Mouse (Mus musculus) heart, adult 2 months (tissue): ENCODE results near the gene Ttll3. TPM values are rescaled to one million over a fixed set of nuclear protein-coding genes. Genes with fewer than 3 reads are reported as not detected.

Experiments
- DNase-seq, 2 experiments: peaks; one replicate each; pipeline ENCODE4 v3.0.0; 2021
- H3K27ac ChIP-seq: fragments of 200-600 bp; 2 replicates; pipeline ENCODE4 v1.8.1; 2022
- H3K27me3 ChIP-seq: fragments of 200-500 bp; 2 replicates; pipeline ENCODE4 v1.6.1; 2012; ENCODE audit warnings: mild to moderate bottlenecking, low read length, inconsistent platforms, mixed read lengths; ENCODE audit not compliant: control insufficient read depth, insufficient read depth
- H3K36me3 ChIP-seq: fragments of 200-500 bp; 2 replicates; pipeline ENCODE4 v1.6.1; 2012; ENCODE audit warnings: low read length, inconsistent platforms; ENCODE audit not compliant: control insufficient read depth, insufficient read depth
- H3K4me1 ChIP-seq: fragments of 200-500 bp; 2 replicates; pipeline ENCODE4 v1.6.1; 2011; ENCODE audit warnings: low read length; ENCODE audit not compliant: control insufficient read depth, insufficient read depth
- H3K4me3 ChIP-seq: fragments of 200-600 bp; 2 replicates; pipeline ENCODE4 v1.8.1; 2022
- H3K79me2 ChIP-seq: fragments of 200-500 bp; replicated peaks from 2 replicates; pipeline ENCODE4 v1.6.1; 2012; ENCODE audit warnings: mild to moderate bottlenecking, inconsistent platforms, low read length, moderate library complexity, mixed read lengths; ENCODE audit not compliant: control insufficient read depth, insufficient read depth
- H3K9ac ChIP-seq: fragments of 200-500 bp; 2 replicates; pipeline ENCODE4 v1.6.1; 2012; ENCODE audit warnings: low read depth, mild to moderate bottlenecking, control low read depth, inconsistent platforms, low read length, mixed read lengths
- CTCF ChIP-seq: fragments of 200-600 bp; IDR thresholded peaks from 2 replicates; pipeline ENCODE4 v1.8.1; 2022; ENCODE audit warnings: antibody characterized with exemption, mild to moderate bottlenecking, moderate library complexity
- EP300 ChIP-seq: fragments of 200-500 bp; IDR thresholded peaks from 2 replicates; pipeline ENCODE4 v1.6.1; 2011; ENCODE audit warnings: low read depth, low read length, control low read depth; ENCODE audit not compliant: insufficient read depth
- POLR2A ChIP-seq: fragments of 200-500 bp; IDR thresholded peaks from 2 replicates; pipeline ENCODE4 v1.6.1; 2011; ENCODE audit warnings: mild to moderate bottlenecking, low read depth, low read length, control low read depth; ENCODE audit not compliant: insufficient read depth
- WGBS: fragments of 180-500 bp; shearing (Covaris S2); methylation state at CpG from one replicate; pipeline ENCODE4 v1.1.7; 2018; 5-methylcytosine and 5-hydroxymethylcytosine counted together
- intact Hi-C: fragments of 180-260 bp; cut with DNase I; formaldehyde crosslinking; loops from one replicate; pipeline ENCODE4 v1.15.1; 2025
- microRNA-seq, 2 experiments: library from miRNA; unstranded; fragments of <30 nt; microRNA quantifications; one replicate each; pipeline ENCODE4 v1.2.0; 2021
- polyA plus RNA-seq: library from polyadenylated mRNA; depleted of rRNA; stranded (reverse); fragments of >200 nt; gene quantifications from 2 replicates; pipeline ENCODE4 v1.2.3, GENCODE M21; 2012; rRNA removed
- total RNA-seq, 2 experiments: library from RNA; stranded (reverse); gene quantifications; 2 replicates each; pipeline ENCODE4 v1.2.3; 2021

Gene Ttll3
- total and polyA plus RNA-seq, 3 experiments = 0.97 to 4.8 (median 1.5) TPM

- Histone ChIP-seq H3K36me3 (no peaks in the 10 kb centered on the region), H3K27me3 (no peaks in the 10 kb centered on the region), H3K79me2 (no peaks in the 10 kb centered on the region), H3K4me3 (no peak overlapping the region), H3K4me1 (peaks cover 3% of the 10 kb centered on the region), H3K9ac (no peak overlapping the region), H3K27ac (no peak overlapping the region)
- WGBS = 55% methylated on average over 5 of the region's 5 CpGs
- no peak for DNase-seq
- TF ChIP-seq POLR2A = no peak
- no peak for TF ChIP-seq EP300
- TF ChIP-seq CTCF = no peak
- intact Hi-C loops = no loop called here
These were observed 65.9 kb downstream of the Ttll3 start for GRCm38 (mm10) chr6:113455007-113455406.

- WGBS = 48% methylated on average over 10 of the region's 10 CpGs
- H3K4me3 ChIP-seq = no peak within 1 kb of the TSS
- intact Hi-C loops = no loop called here
- H3K4me1 ChIP-seq = no peaks in the 10 kb centered on the region
- no peaks in the 10 kb centered on the region for H3K79me2 ChIP-seq
- H3K27me3 ChIP-seq = no peaks in the 10 kb centered on the region
- DNase-seq = no peak
- no peak within 1 kb of the TSS for H3K9ac ChIP-seq
- no peak within 1 kb of the TSS for H3K27ac ChIP-seq
- no peaks in the 10 kb centered on the region for H3K36me3 ChIP-seq
- TF ChIP-seq EP300 (no peak), POLR2A (no peak), CTCF (no peak)
These were observed 69.0 kb downstream of the Ttll3 start, which contains the start of gene Il17re for GRCm38 (mm10) chr6:113457952-113458534. Il17re (plus strand) TSS chr6:113458484.

- no peak for TF ChIP-seq POLR2A
- TF ChIP-seq EP300 = no peak
- no peak for TF ChIP-seq CTCF
- H3K9ac ChIP-seq = no peak overlapping the region
- DNase-seq = no peak
- H3K36me3 ChIP-seq = no peaks in the 10 kb centered on the region
- H3K79me2 ChIP-seq = no peaks in the 10 kb centered on the region
- no peaks in the 10 kb centered on the region for H3K4me1 ChIP-seq
- H3K4me3 ChIP-seq = no peak overlapping the region
- H3K27me3 ChIP-seq = no peaks in the 10 kb centered on the region
- intact Hi-C loops = no loop called here
- 69% methylated on average over 10 of the region's 10 CpGs for WGBS
- no peak overlapping the region for H3K27ac ChIP-seq
These were observed 69.6 kb downstream of the Ttll3 start for GRCm38 (mm10) chr6:113458635-113459034.

GRCm38 (mm10) chr6:113464040-113464439, 75.0 kb downstream of the Ttll3 start:
- WGBS = 49% methylated on average over 7 of the region's 7 CpGs
- TF ChIP-seq CTCF (no peak), POLR2A (no peak)

More at GRCm38 (mm10) chr6:113464040-113464439, 75.0 kb downstream of the Ttll3 start:
- DNase-seq = no peak
- intact Hi-C loops = no loop called here
- Histone ChIP-seq H3K27me3 (no peaks in the 10 kb centered on the region), H3K9ac (no peak overlapping the region), H3K79me2 (no peaks in the 10 kb centered on the region), H3K36me3 (no peaks in the 10 kb centered on the region), H3K27ac (no peak overlapping the region), H3K4me1 (no peaks in the 10 kb centered on the region), H3K4me3 (no peak overlapping the region)

Small RNA genes lying within 50 kb of the gene (microRNA-seq; reads per million reads assigned to microRNA genes)
- gene Gm24387 = 0 reads per million in 2 experiments

Other genes with a start within 250 kb of the Ttll3 start
- gene Lhfpl4, start 193.9 kb upstream of the Ttll3 start, total RNA-seq = under 1 TPM; 0.18 to 0.41 TPM
- gene Lhfpl4, start 193.9 kb upstream of the Ttll3 start, polyA plus RNA-seq = 0.23 and 0.44 TPM in 2 replicates
- gene Mtmr14, start 151.4 kb upstream of the Ttll3 start, total RNA-seq = 10 to 100 TPM; 13.3 to 15.7 TPM
- 17.4 and 23.7 TPM in 2 replicates for gene Mtmr14, start 151.4 kb upstream of the Ttll3 start, polyA plus RNA-seq
- under 1 TPM in 1 of 2 experiments, not detected in 1; 0.09 TPM for gene Cpne9, start 107.0 kb upstream of the Ttll3 start, total RNA-seq
- 0.02 and 0.12 TPM in 2 replicates for gene Cpne9, start 107.0 kb upstream of the Ttll3 start, polyA plus RNA-seq
- gene Brpf1, start 82.1 kb upstream of the Ttll3 start, total RNA-seq = 10 to 100 TPM; 11.0 to 14.4 TPM
- 9.9 and 12.8 TPM in 2 replicates for gene Brpf1, start 82.1 kb upstream of the Ttll3 start, polyA plus RNA-seq
- gene Ogg1, start 62.3 kb upstream of the Ttll3 start, total RNA-seq = 1 to 10 TPM; 5.0 to 5.7 TPM
- gene Ogg1, start 62.3 kb upstream of the Ttll3 start, polyA plus RNA-seq = 10.2 and 10.3 TPM in 2 replicates
- gene Camk1, start 45.3 kb upstream of the Ttll3 start, total RNA-seq = 10 to 100 TPM; 63.0 to 68.2 TPM
- gene Camk1, start 45.3 kb upstream of the Ttll3 start, polyA plus RNA-seq = 74.8 and 98.0 TPM in 2 replicates
- 10 to 100 TPM; 23.5 to 24.2 TPM for gene Tada3, start 11.4 kb upstream of the Ttll3 start, total RNA-seq
- 16.1 and 16.2 TPM in 2 replicates for gene Tada3, start 11.4 kb upstream of the Ttll3 start, polyA plus RNA-seq
- 10 to 100 TPM; 66.4 to 66.9 TPM for gene Arpc4, start 11.1 kb upstream of the Ttll3 start, total RNA-seq
- gene Arpc4, start 11.1 kb upstream of the Ttll3 start, polyA plus RNA-seq = 26.6 and 34.2 TPM in 2 replicates
- 10 to 100 TPM in 1 of 2 experiments, 1 to 10 TPM in 1; 8.3 to 10.3 TPM for gene Rpusd3, start 30.1 kb downstream of the Ttll3 start, total RNA-seq
- gene Rpusd3, start 30.1 kb downstream of the Ttll3 start, polyA plus RNA-seq = 30.4 and 39.0 TPM in 2 replicates
- 10 to 100 TPM in 1 of 2 experiments, 1 to 10 TPM in 1; 7.8 to 10.6 TPM for gene Cidec, start 46.5 kb downstream of the Ttll3 start, total RNA-seq
- gene Cidec, start 46.5 kb downstream of the Ttll3 start, polyA plus RNA-seq = 36.8 and 77.7 TPM in 2 replicates
- 10 to 100 TPM; 21.1 to 22.5 TPM for gene Jagn1, start 53.3 kb downstream of the Ttll3 start, total RNA-seq
- gene Jagn1, start 53.3 kb downstream of the Ttll3 start, polyA plus RNA-seq = 43.3 and 57.2 TPM in 2 replicates
- gene Il17re, start 69.2 kb downstream of the Ttll3 start, total RNA-seq = 1 to 10 TPM in 1 of 2 experiments, under 1 TPM in 1; 0.55 to 1.1 TPM
- 1.2 and 1.9 TPM in 2 replicates for gene Il17re, start 69.2 kb downstream of the Ttll3 start, polyA plus RNA-seq
- 1 to 10 TPM; 6.5 to 7.5 TPM for gene Il17rc, start 82.2 kb downstream of the Ttll3 start, total RNA-seq
- gene Il17rc, start 82.2 kb downstream of the Ttll3 start, polyA plus RNA-seq = 12.1 and 13.6 TPM in 2 replicates
- gene Creld1, start 94.0 kb downstream of the Ttll3 start, total RNA-seq = 10 to 100 TPM; 53.0 to 56.7 TPM
- 32.4 and 41.4 TPM in 2 replicates for gene Creld1, start 94.0 kb downstream of the Ttll3 start, polyA plus RNA-seq
- not detected for gene Prrt3, start 112.7 kb downstream of the Ttll3 start, total RNA-seq
- not detected in 2 replicates for gene Prrt3, start 112.7 kb downstream of the Ttll3 start, polyA plus RNA-seq
- 10 to 100 TPM; 52.5 to 58.2 TPM for gene Emc3, start 142.4 kb downstream of the Ttll3 start, total RNA-seq
- gene Emc3, start 142.4 kb downstream of the Ttll3 start, polyA plus RNA-seq = 41.0 and 66.3 TPM in 2 replicates
- gene Fancd2, start 142.4 kb downstream of the Ttll3 start, total RNA-seq = under 1 TPM in 1 of 2 experiments, not detected in 1; 0.18 TPM
- 0.29 and 0.61 TPM in 2 replicates for gene Fancd2, start 142.4 kb downstream of the Ttll3 start, polyA plus RNA-seq
- not detected for gene Fancd2os, start 211.5 kb downstream of the Ttll3 start, total RNA-seq
- gene Fancd2os, start 211.5 kb downstream of the Ttll3 start, polyA plus RNA-seq = not detected in 2 replicates
- 10 to 100 TPM; 60.4 to 70.2 TPM for gene Brk1, start 215.5 kb downstream of the Ttll3 start, total RNA-seq
- 128 and 199 TPM in 2 replicates for gene Brk1, start 215.5 kb downstream of the Ttll3 start, polyA plus RNA-seq
- gene Vhl, start 234.7 kb downstream of the Ttll3 start, total RNA-seq = 1 to 10 TPM; 8.3 to 8.6 TPM
- 11.2 and 12.0 TPM in 2 replicates for gene Vhl, start 234.7 kb downstream of the Ttll3 start, polyA plus RNA-seq
- 10 to 100 TPM; 10.4 to 13.6 TPM for gene Irak2, start 249.2 kb downstream of the Ttll3 start, total RNA-seq
- gene Irak2, start 249.2 kb downstream of the Ttll3 start, polyA plus RNA-seq = 12.5 and 12.9 TPM in 2 replicates